Mouse (Mus musculus): Measurements from ENCODE around the gene Nr1i2. TPM values are rescaled to one million over a fixed set of nuclear protein-coding genes. Genes with fewer than 3 reads are reported as not detected.
A peak's percentile ranks its signal among the peaks of the same experiment; 100 is the strongest.
"Not testable (repeated sequence)": the region's sequence is repeated elsewhere in the genome, so short reads cannot be mapped to it uniquely, and the experiment has no call there.

Nr1i2 gene
- polyA plus RNA-seq, 1 experiment from 2014 or later = not detected

GRCm38 (mm10) chr16:38250467-38250866 is 44.2 kb downstream of the Nr1i2 start:
- Histone ChIP-seq H3K4me3 (replicated peaks) (no peak overlapping the region), H3K9ac (replicated peaks) (no peak overlapping the region), H3K27ac (no peak overlapping the region), H3K9me3 (no peaks in the 10 kb centered on the region), H3K4me1 (replicated peaks) (peaks cover 21% of the 10 kb centered on the region), H3K4me2 (no peak overlapping the region), H3K27me3 (no peaks in the 10 kb centered on the region), H3K36me3 (no peaks in the 10 kb centered on the region)
- no peak for ATAC-seq (ENCODE audit: insufficient number of reproducible peaks, insufficient read depth, low FRiP score, low TSS enrichment, low read depth)
- WGBS = 89% methylated on average over 6 of the region's 6 CpGs

- H3K27ac ChIP-seq = peak overlapping the region; percentile 41; the same call in 1 of the 2 replicates
These were observed 46.2 kb downstream of the Nr1i2 start for GRCm38 (mm10) chr16:38248331-38248961.

GRCm38 (mm10) chr16:38245849-38246585 is 48.6 kb downstream of the Nr1i2 start:
- peaks cover 21% of the 10 kb centered on the region for H3K4me1 ChIP-seq (replicated peaks)
- H3K36me3 ChIP-seq = peaks cover 15% of the 10 kb centered on the region
- H3K27ac ChIP-seq = no peak overlapping the region
- no peak for ATAC-seq (ENCODE audit: insufficient number of reproducible peaks, insufficient read depth, low FRiP score, low TSS enrichment, low read depth)
- H3K9ac ChIP-seq (replicated peaks) = no peak overlapping the region
- no peak overlapping the region for H3K4me2 ChIP-seq
- H3K9me3 ChIP-seq = no peaks in the 10 kb centered on the region
- WGBS = 65% methylated on average over 5 of the region's 5 CpGs
- H3K4me3 ChIP-seq (replicated peaks) = no peak overlapping the region
- H3K27me3 ChIP-seq = no peaks in the 10 kb centered on the region

More at GRCm38 (mm10) chr16:38248331-38248961, 46.2 kb downstream of the Nr1i2 start:
- Histone ChIP-seq H3K27me3 (no peaks in the 10 kb centered on the region), H3K36me3 (no peaks in the 10 kb centered on the region), H3K9me3 (no peaks in the 10 kb centered on the region), H3K4me3 (replicated peaks) (no peak overlapping the region), H3K4me1 (replicated peaks) (peaks cover 21% of the 10 kb centered on the region), H3K4me2 (peak overlapping the region; percentile 41), H3K9ac (replicated peaks) (0 out of 2 replicates have a peak overlapping the region, but pooled peaks have one; percentile 4)
- peak; percentile 73 for ATAC-seq (ENCODE audit: insufficient number of reproducible peaks, insufficient read depth, low FRiP score, low TSS enrichment, low read depth)
- WGBS = 15% methylated on average over 13 of the region's 13 CpGs

- Histone ChIP-seq H3K4me2 (no peak overlapping the region), H3K4me1 (replicated peaks) (peaks cover 21% of the 10 kb centered on the region), H3K27me3 (no peaks in the 10 kb centered on the region), H3K27ac (peak overlapping the region; percentile 50; the same call in 1 of the 2 replicates), H3K9ac (replicated peaks) (no peak overlapping the region), H3K4me3 (replicated peaks) (no peak overlapping the region), H3K9me3 (no peaks in the 10 kb centered on the region), H3K36me3 (peaks cover 21% of the 10 kb centered on the region)
- WGBS = 41% methylated on average over 2 of the region's 2 CpGs
- no peak for ATAC-seq (ENCODE audit: insufficient number of reproducible peaks, insufficient read depth, low FRiP score, low TSS enrichment, low read depth)
These were observed 49.2 kb downstream of the Nr1i2 start for GRCm38 (mm10) chr16:38245379-38245778.

- Histone ChIP-seq H3K9ac (replicated peaks) (no peak overlapping the region), H3K4me2 (no peak overlapping the region), H3K4me1 (replicated peaks) (peaks cover 19% of the 10 kb centered on the region), H3K4me3 (replicated peaks) (no peak overlapping the region), H3K9me3 (no peaks in the 10 kb centered on the region), H3K36me3 (peaks cover 31% of the 10 kb centered on the region), H3K27me3 (no peaks in the 10 kb centered on the region), H3K27ac (no peak overlapping the region)
- no peak for ATAC-seq (ENCODE audit: insufficient number of reproducible peaks, insufficient read depth, low FRiP score, low TSS enrichment, low read depth)
- 94% methylated on average over 6 of the region's 6 CpGs for WGBS
These were observed 50.5 kb downstream of the Nr1i2 start for GRCm38 (mm10) chr16:38244111-38244510.

- no peak overlapping the region for H3K4me2 ChIP-seq
- H3K4me1 ChIP-seq (replicated peaks) = no peaks in the 10 kb centered on the region
- ATAC-seq (ENCODE audit: insufficient number of reproducible peaks, insufficient read depth, low FRiP score, low TSS enrichment, low read depth) = no peak
- peaks cover 41% of the 10 kb centered on the region for H3K36me3 ChIP-seq
- no peaks in the 10 kb centered on the region for H3K27me3 ChIP-seq
- H3K9me3 ChIP-seq = no peaks in the 10 kb centered on the region
- H3K27ac ChIP-seq = no peak overlapping the region
- 93% methylated on average over 10 of the region's 10 CpGs for WGBS
- H3K4me3 ChIP-seq (replicated peaks) = no peak overlapping the region
- H3K9ac ChIP-seq (replicated peaks) = no peak overlapping the region
These were observed 54.5 kb downstream of the Nr1i2 start for GRCm38 (mm10) chr16:38240167-38240566.

- H3K4me3 ChIP-seq (replicated peaks) = no peak overlapping the region
- H3K4me1 ChIP-seq (replicated peaks) = no peaks in the 10 kb centered on the region
- no peaks in the 10 kb centered on the region for H3K27me3 ChIP-seq
- no peak overlapping the region for H3K4me2 ChIP-seq
- 79% methylated on average over 5 of the region's 5 CpGs for WGBS
- no peaks in the 10 kb centered on the region for H3K9me3 ChIP-seq
- no peak overlapping the region for H3K27ac ChIP-seq
- no peak overlapping the region for H3K9ac ChIP-seq (replicated peaks)
- peaks cover 41% of the 10 kb centered on the region for H3K36me3 ChIP-seq
- ATAC-seq (ENCODE audit: insufficient number of reproducible peaks, insufficient read depth, low FRiP score, low TSS enrichment, low read depth) = no peak
These were observed 54.9 kb downstream of the Nr1i2 start for GRCm38 (mm10) chr16:38239729-38240128.

GRCm38 (mm10) chr16:38236936-38237585 is 57.6 kb downstream of the Nr1i2 start:
- Histone ChIP-seq H3K27me3 (no peaks in the 10 kb centered on the region), H3K4me3 (replicated peaks) (no peak overlapping the region), H3K9me3 (no peaks in the 10 kb centered on the region), H3K9ac (replicated peaks) (no peak overlapping the region), H3K4me2 (no peak overlapping the region), H3K27ac (no peak overlapping the region), H3K4me1 (replicated peaks) (no peaks in the 10 kb centered on the region), H3K36me3 (peaks cover 39% of the 10 kb centered on the region)
- WGBS = 84% methylated on average over 4 of the region's 4 CpGs
- no peak for ATAC-seq (ENCODE audit: insufficient number of reproducible peaks, insufficient read depth, low FRiP score, low TSS enrichment, low read depth)

- H3K4me1 ChIP-seq (replicated peaks); H3K4me3 ChIP-seq (replicated peaks); H3K27me3 ChIP-seq; H3K27ac ChIP-seq; ATAC-seq (ENCODE audit: insufficient number of reproducible peaks, insufficient read depth, low FRiP score, low TSS enrichment, low read depth); H3K9me3 ChIP-seq; H3K4me2 ChIP-seq; H3K9ac ChIP-seq (replicated peaks): not testable (repeated sequence)
- 96% methylated on average over 5 of the region's 5 CpGs for WGBS
- peaks cover 54% of the 10 kb centered on the region for H3K36me3 ChIP-seq
These were observed 72.1 kb downstream of the Nr1i2 start for GRCm38 (mm10) chr16:38222491-38222890.

GRCm38 (mm10) chr16:38205272-38205671 is 89.4 kb downstream of the Nr1i2 start:
- no peak overlapping the region for H3K4me2 ChIP-seq
- H3K36me3 ChIP-seq = peaks cover 39% of the 10 kb centered on the region
- no peaks in the 10 kb centered on the region for H3K9me3 ChIP-seq
- H3K4me1 ChIP-seq (replicated peaks) = no peaks in the 10 kb centered on the region
- ATAC-seq (ENCODE audit: insufficient number of reproducible peaks, insufficient read depth, low FRiP score, low TSS enrichment, low read depth) = no peak
- H3K27me3 ChIP-seq = no peaks in the 10 kb centered on the region
- H3K4me3 ChIP-seq (replicated peaks) = no peak overlapping the region
- 85% methylated on average over 7 of the region's 7 CpGs for WGBS
- no peak overlapping the region for H3K9ac ChIP-seq (replicated peaks)
- H3K27ac ChIP-seq = no peak overlapping the region
